Comparison of ENCODE assay signal across 19 mouse cellular contexts in the genomic region with DNA sequence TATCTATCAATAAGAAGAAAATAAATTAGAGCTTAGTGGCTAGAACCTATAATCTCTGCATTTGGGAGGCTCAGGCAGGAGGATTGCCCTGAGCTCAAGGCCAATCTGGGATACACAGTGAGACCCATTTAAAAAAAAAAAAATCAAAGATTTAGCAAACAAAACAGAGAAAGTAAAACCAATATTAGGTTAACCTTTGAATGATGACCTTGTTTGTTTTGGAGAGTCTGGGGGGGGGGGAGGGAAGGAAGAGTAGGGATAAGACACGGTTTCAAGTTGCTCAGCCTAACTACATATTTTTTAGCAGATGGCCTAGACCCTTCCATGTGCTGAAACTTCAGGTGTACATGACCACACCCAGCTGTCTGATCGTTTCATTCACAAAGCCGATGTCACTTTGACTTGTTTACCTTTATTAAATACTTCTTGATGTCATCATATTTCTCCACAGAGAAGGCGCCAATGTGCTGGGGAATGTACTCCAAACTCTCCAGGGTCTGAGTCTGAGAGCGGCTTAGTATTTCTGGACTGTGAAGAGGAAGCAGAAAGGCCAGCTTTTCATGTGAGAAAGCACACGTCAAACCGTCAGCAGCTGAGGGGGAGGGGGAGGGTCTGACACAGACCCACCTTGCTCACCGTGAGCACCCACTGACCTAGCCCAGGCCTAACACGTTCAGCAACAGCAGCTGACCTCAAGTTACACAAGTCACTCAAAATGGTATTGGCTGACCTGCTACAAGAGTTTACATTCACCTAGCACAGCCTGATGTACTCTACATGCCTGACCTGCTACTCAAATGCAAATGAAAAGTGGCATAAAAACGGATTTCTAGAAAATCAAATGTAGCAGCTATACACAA. TPM values are rescaled to one million over a fixed set of nuclear protein-coding genes. Genes with fewer than 3 reads are reported as not detected.
DNase-seq lines count a peak whose midpoint lies in the region; ATAC-seq lines count a peak whose summit lies in the region.
"Had no signal": no experiment of that assay in that cellular context is flagged by ENCODE, and none has a peak within 500 bp of the region (broad histone marks: within the 10 kb centered on the region; RNA-seq: fewer than 3 reads in every experiment).

No protein-coding gene starts in this region.

- H3K9ac ChIP-seq in midbrain, embryonic 11.5 days (ENCODE audit: low read length), result no peak overlapping the region
- no peak overlapping the region for H3K9ac ChIP-seq in midbrain, embryonic 13.5 days (replicated peaks)
- no peak overlapping the region for H3K9ac ChIP-seq in liver, embryonic 11.5 days (ENCODE audit: low read depth, low read length)
- no peak overlapping the region for H3K9ac ChIP-seq in liver, embryonic 15.5 days
- H3K9ac ChIP-seq: forebrain, embryonic 13.5 days; forebrain, postnatal 0 days; heart, embryonic 13.5 days; hindbrain, embryonic 15.5 days had no signal

- ATAC-seq in midbrain, embryonic 11.5 days (ENCODE audit: low FRiP score), result no peak
- no peak for ATAC-seq in midbrain, embryonic 13.5 days
- 0 out of 2 replicates have a peak, but pooled peaks have one; percentile 43 for ATAC-seq in liver, embryonic 11.5 days (replicated peaks; ENCODE audit: low FRiP score)
- peak; percentile 83 for ATAC-seq in liver, embryonic 15.5 days (ENCODE audit: insufficient read depth)
- ATAC-seq: activated CD4-positive, CD25-positive, alpha-beta regulatory T cell, adult 4 months; forebrain, embryonic 13.5 days; forebrain, postnatal 0 days; Patski had no signal

- H3K27me3 ChIP-seq in midbrain, embryonic 11.5 days (ENCODE audit: control insufficient read depth, insufficient read depth, low read length), result no peaks in the 10 kb centered on the region
- no peaks in the 10 kb centered on the region for H3K27me3 ChIP-seq in midbrain, embryonic 13.5 days
- no peaks in the 10 kb centered on the region for H3K27me3 ChIP-seq in liver, embryonic 11.5 days (replicated peaks; ENCODE audit: control insufficient read depth, insufficient read depth, low read length)
- no peaks in the 10 kb centered on the region for H3K27me3 ChIP-seq in liver, embryonic 15.5 days
- H3K27me3 ChIP-seq: CH12.LX; forebrain, embryonic 13.5 days; heart, embryonic 13.5 days; hindbrain, embryonic 15.5 days; Patski had no signal

- 0 out of 2 replicates have a peak, but pooled peaks cover 2% of the 10 kb centered on the region for H3K36me3 ChIP-seq in midbrain, embryonic 11.5 days (ENCODE audit: control insufficient read depth, insufficient read depth, low read length)
- H3K36me3 ChIP-seq in midbrain, embryonic 13.5 days, result peaks cover 71% of the 10 kb centered on the region
- peaks cover 5% of the 10 kb centered on the region for H3K36me3 ChIP-seq in liver, embryonic 11.5 days (ENCODE audit: control insufficient read depth, insufficient read depth, low read length)
- H3K36me3 ChIP-seq in liver, embryonic 15.5 days (replicated peaks), result peaks cover 25% of the 10 kb centered on the region

- H3K27ac ChIP-seq in midbrain, embryonic 11.5 days (ENCODE audit: low read depth, low read length), result no peak overlapping the region
- no peak overlapping the region for H3K27ac ChIP-seq in midbrain, embryonic 13.5 days
- H3K27ac ChIP-seq in liver, embryonic 11.5 days (ENCODE audit: low read depth, low read length), result peak overlapping the region; percentile 64; the same call in 1 of the 2 replicates
- peak overlapping the region; percentile 61; the same call in 1 of the 2 replicates for H3K27ac ChIP-seq in liver, embryonic 15.5 days (replicated peaks)
- H3K27ac ChIP-seq: embryonic facial prominence, embryonic 10.5 days; forebrain, embryonic 13.5 days; heart, embryonic 13.5 days; hindbrain, embryonic 15.5 days had no signal

- no peak overlapping the region for H3K4me3 ChIP-seq in midbrain, embryonic 11.5 days (ENCODE audit: low read depth, low read length)
- no peak overlapping the region for H3K4me3 ChIP-seq in midbrain, embryonic 13.5 days (replicated peaks)
- no peak overlapping the region for H3K4me3 ChIP-seq in liver, embryonic 11.5 days (ENCODE audit: low read depth, low read length)
- H3K4me3 ChIP-seq in liver, embryonic 15.5 days (replicated peaks), result no peak overlapping the region
- H3K4me3 ChIP-seq: embryonic facial prominence, embryonic 10.5 days; forebrain, embryonic 13.5 days; heart, embryonic 13.5 days; hindbrain, embryonic 15.5 days had no signal

- H3K4me1 ChIP-seq in midbrain, embryonic 11.5 days (ENCODE audit: control insufficient read depth, insufficient read depth, low read length), result no peaks in the 10 kb centered on the region
- H3K4me1 ChIP-seq in midbrain, embryonic 13.5 days (replicated peaks), result no peaks in the 10 kb centered on the region
- H3K4me1 ChIP-seq in liver, embryonic 11.5 days (replicated peaks; ENCODE audit: control insufficient read depth, insufficient read depth, low read length), result peaks cover 21% of the 10 kb centered on the region
- peaks cover 19% of the 10 kb centered on the region for H3K4me1 ChIP-seq in liver, embryonic 15.5 days (replicated peaks)
- H3K4me1 ChIP-seq: forebrain, embryonic 13.5 days; hindbrain, embryonic 15.5 days had no signal

- H3K9me3 ChIP-seq in midbrain, embryonic 11.5 days (ENCODE audit: control insufficient read depth, low read length), result no peaks in the 10 kb centered on the region
- 0 out of 2 replicates have a peak, but pooled peaks cover 3% of the 10 kb centered on the region for H3K9me3 ChIP-seq in midbrain, embryonic 13.5 days
- no peaks in the 10 kb centered on the region for H3K9me3 ChIP-seq in liver, embryonic 11.5 days (ENCODE audit: control insufficient read depth, low read length)
- H3K9me3 ChIP-seq in liver, embryonic 15.5 days (replicated peaks), result no peaks in the 10 kb centered on the region
- H3K9me3 ChIP-seq: embryonic facial prominence, embryonic 10.5 days; forebrain, embryonic 13.5 days; heart, embryonic 13.5 days; hindbrain, embryonic 15.5 days had no signal

- WGBS in midbrain, embryonic 11.5 days, result 84% methylated on average over 10 of the region's 10 CpGs
- WGBS in midbrain, embryonic 13.5 days, result 86% methylated on average over 10 of the region's 10 CpGs
- WGBS in liver, embryonic 11.5 days, result 64% methylated on average over 10 of the region's 10 CpGs
- WGBS in liver, embryonic 15.5 days (ENCODE audit: insufficient replicate concordance), result 45% methylated on average over 10 of the region's 10 CpGs

- H3K4me2 ChIP-seq in midbrain, embryonic 11.5 days, result no peak overlapping the region
- H3K4me2 ChIP-seq in midbrain, embryonic 13.5 days (replicated peaks), result no peak overlapping the region
- H3K4me2 ChIP-seq in liver, embryonic 11.5 days, result no peak overlapping the region; the same call in 1 of the 2 replicates
- H3K4me2 ChIP-seq in liver, embryonic 15.5 days, result no peak overlapping the region
- H3K4me2 ChIP-seq: forebrain, embryonic 13.5 days; heart, embryonic 13.5 days; hindbrain, embryonic 15.5 days had no signal

- DNase-seq in midbrain, embryonic 11.5 days (ENCODE audit: low spot score, missing footprints), result peak; percentile 21
- no peak for DNase-seq in liver, embryonic 11.5 days (ENCODE audit: low spot score)
- DNase-seq in cerebellum, adult 11 months, result no peak
- DNase-seq in frontal cortex, postnatal 36 days (ENCODE audit: low spot score in 2 of 2), result no peak
- DNase-seq: adrenal gland, postnatal 14 days; cerebellum, postnatal 10 days; forebrain, postnatal 0 days; gastrocnemius, postnatal 14 days; heart, postnatal 36 days had no signal

RNA-seq across cellular contexts. Expression of gene Mpp4, which starts 11.6 kb away (rescaled TPM):
- 0.20 and 0.32 TPM in 2 replicates for polyA plus RNA-seq in midbrain, embryonic 11.5 days (2014; fragmentation: Nextera tagmentation; extraction: Ambion mirVana)
- polyA plus RNA-seq in midbrain, embryonic 13.5 days (2015; fragmentation: Nextera tagmentation; extraction: Ambion mirVana), result 0.46 and 0.59 TPM in 2 replicates
- 0.47 and 0.52 TPM in 2 replicates for polyA plus RNA-seq in liver, embryonic 11.5 days (2014; fragmentation: Nextera tagmentation; extraction: Ambion mirVana)
- 0.17 and 0.28 TPM in 2 replicates for polyA plus RNA-seq in liver, embryonic 15.5 days (2015; fragmentation: Nextera tagmentation; extraction: Ambion mirVana)
- polyA plus RNA-seq: heart, postnatal 0 days had no signal

RNA-seq across cellular contexts. Expression of gene Tmem237, which starts 54.5 kb away (rescaled TPM):
- 59.4 and 59.6 TPM in 2 replicates for polyA plus RNA-seq in midbrain, embryonic 11.5 days (2014; fragmentation: Nextera tagmentation; extraction: Ambion mirVana)
- polyA plus RNA-seq in midbrain, embryonic 13.5 days (2015; fragmentation: Nextera tagmentation; extraction: Ambion mirVana), result 46.6 and 47.9 TPM in 2 replicates
- 20.5 and 24.1 TPM in 2 replicates for polyA plus RNA-seq in liver, embryonic 11.5 days (2014; fragmentation: Nextera tagmentation; extraction: Ambion mirVana)
- polyA plus RNA-seq in liver, embryonic 15.5 days (2015; fragmentation: Nextera tagmentation; extraction: Ambion mirVana), result 5.2 and 5.8 TPM in 2 replicates

Comparison
In these comparisons a context has a peak if more than half of its experiments do, and no peak if none do; other contexts are left out.
1. ATAC-seq: peak in liver, embryonic 11.5 days (single experiment) and liver, embryonic 15.5 days (single experiment); none in midbrain, embryonic 11.5 days (single experiment) and midbrain, embryonic 13.5 days (single experiment).
2. H3K27ac ChIP-seq: peak in liver, embryonic 11.5 days (single experiment) and liver, embryonic 15.5 days (single experiment); none in midbrain, embryonic 11.5 days (single experiment) and midbrain, embryonic 13.5 days (single experiment).